Mouse (Mus musculus): ENCODE measurements around the gene Gdf7. TPM values are rescaled to one million over a fixed set of nuclear protein-coding genes. Genes with fewer than 3 reads are reported as not detected.

Gene Gdf7
- polyA plus RNA-seq, 2 experiments, result not detected

- H3K36me3 ChIP-seq (replicated peaks; ENCODE audit: control insufficient read depth, insufficient read depth, low read depth), result no peaks in the 10 kb centered on the region
- 74% methylated on average over 4 of the region's 4 CpGs for WGBS (ENCODE audit: insufficient replicate concordance)
- no peak overlapping the region for H3K4me2 ChIP-seq (ENCODE audit: low read depth)
- no peaks in the 10 kb centered on the region for H3K27me3 ChIP-seq (ENCODE audit: control insufficient read depth, insufficient read depth, low read length)
- H3K27ac ChIP-seq, result no peak overlapping the region
- H3K4me1 ChIP-seq (replicated peaks; ENCODE audit: control insufficient read depth in 2 of 2, insufficient read depth in 2 of 2, low read length in 1 of 2), result peaks cover 0 to 2% of the 10 kb centered on the region in 2 experiments; a peak in 1 of 4 replicates
- no peak overlapping the region for H3K9ac ChIP-seq (replicated peaks)
- DNase-seq (ENCODE audit: low read depth in 3 of 3, low spot score in 3 of 3) (no peak), ATAC-seq (ENCODE audit: insufficient read depth) (no peak)
- H3K4me3 ChIP-seq (ENCODE audit: insufficient read depth in 1 of 2, low read depth in 2 of 2, low read length in 2 of 2), result no peak overlapping the region
- TF ChIP-seq EP300 (IDR thresholded peaks at IDR 0.05; ENCODE audit: low read depth) (no peak), CTCF (IDR thresholded peaks at IDR 0.05; ENCODE audit: low read depth) (no peak)
- no peaks in the 10 kb centered on the region for H3K9me3 ChIP-seq (ENCODE audit: control insufficient read depth, low read length)
Observed at GRCm38 (mm10) chr12:8334261-8334660, 32.5 kb upstream of the Gdf7 start.

DNA sequence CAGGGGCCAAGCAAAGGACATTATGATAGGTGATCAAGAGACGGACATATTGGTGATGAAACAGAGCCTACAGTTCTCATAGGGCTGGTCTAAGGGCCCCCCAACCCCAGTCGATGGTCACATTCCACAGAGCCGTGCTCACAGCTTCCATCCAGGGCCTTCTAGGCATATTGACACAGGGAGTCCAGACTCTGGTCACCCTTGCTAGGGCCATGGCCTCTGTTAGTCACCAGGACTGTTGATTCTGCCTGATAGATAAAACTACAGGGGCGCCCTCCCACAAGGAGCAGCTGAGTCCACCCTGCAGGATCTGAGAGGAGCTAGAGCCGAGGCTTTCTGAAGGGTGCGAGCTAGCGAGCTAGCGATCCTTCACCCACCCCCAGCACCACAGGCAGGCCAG lies 31.9 kb upstream of the Gdf7 start:
- Histone ChIP-seq H3K4me2 (ENCODE audit: low read depth) (no peak overlapping the region), H3K27ac (no peak overlapping the region), H3K4me1 (replicated peaks; ENCODE audit: control insufficient read depth in 2 of 2, insufficient read depth in 2 of 2, low read length in 1 of 2) (peaks cover 0 to 2% of the 10 kb centered on the region in 2 experiments; a peak in 1 of 4 replicates), H3K36me3 (replicated peaks; ENCODE audit: control insufficient read depth, insufficient read depth, low read depth) (no peaks in the 10 kb centered on the region), H3K4me3 (ENCODE audit: insufficient read depth in 1 of 2, low read depth in 2 of 2, low read length in 2 of 2) (no peak overlapping the region), H3K9me3 (ENCODE audit: control insufficient read depth, low read length) (no peaks in the 10 kb centered on the region), H3K9ac (replicated peaks) (no peak overlapping the region), H3K27me3 (ENCODE audit: control insufficient read depth, insufficient read depth, low read length) (no peaks in the 10 kb centered on the region)
- ATAC-seq (ENCODE audit: insufficient read depth) (peak; percentile 60), DNase-seq (ENCODE audit: low read depth in 3 of 3, low spot score in 3 of 3) (no peak)
- no peak for TF ChIP-seq EP300 (IDR thresholded peaks at IDR 0.05; ENCODE audit: low read depth)
- no peak for TF ChIP-seq CTCF (IDR thresholded peaks at IDR 0.05; ENCODE audit: low read depth)
- 63% methylated on average over 8 of the region's 8 CpGs for WGBS (ENCODE audit: insufficient replicate concordance)

- H3K4me1 ChIP-seq (replicated peaks; ENCODE audit: control insufficient read depth in 2 of 2, insufficient read depth in 2 of 2, low read length in 1 of 2), result peaks cover 0 to 2% of the 10 kb centered on the region in 2 experiments; a peak in 1 of 4 replicates
- H3K9ac ChIP-seq (replicated peaks), result no peak overlapping the region
- ATAC-seq (ENCODE audit: insufficient read depth), result no peak
- 67% methylated on average over 5 of the region's 5 CpGs for WGBS (ENCODE audit: insufficient replicate concordance)
- TF ChIP-seq EP300 (IDR thresholded peaks at IDR 0.05; ENCODE audit: low read depth) (no peak), CTCF (IDR thresholded peaks at IDR 0.05; ENCODE audit: low read depth) (no peak)
- no peak overlapping the region for H3K4me2 ChIP-seq (ENCODE audit: low read depth)
- no peak for DNase-seq (ENCODE audit: low read depth in 3 of 3, low spot score in 3 of 3)
- no peaks in the 10 kb centered on the region for H3K36me3 ChIP-seq (replicated peaks; ENCODE audit: control insufficient read depth, insufficient read depth, low read depth)
- H3K27ac ChIP-seq, result no peak overlapping the region
- no peaks in the 10 kb centered on the region for H3K27me3 ChIP-seq (ENCODE audit: control insufficient read depth, insufficient read depth, low read length)
- H3K9me3 ChIP-seq (ENCODE audit: control insufficient read depth, low read length), result no peaks in the 10 kb centered on the region
- H3K4me3 ChIP-seq (ENCODE audit: insufficient read depth in 1 of 2, low read depth in 2 of 2, low read length in 2 of 2), result no peak overlapping the region
Observed at GRCm38 (mm10) chr12:8332174-8332542, 30.4 kb upstream of the Gdf7 start.

DNA sequence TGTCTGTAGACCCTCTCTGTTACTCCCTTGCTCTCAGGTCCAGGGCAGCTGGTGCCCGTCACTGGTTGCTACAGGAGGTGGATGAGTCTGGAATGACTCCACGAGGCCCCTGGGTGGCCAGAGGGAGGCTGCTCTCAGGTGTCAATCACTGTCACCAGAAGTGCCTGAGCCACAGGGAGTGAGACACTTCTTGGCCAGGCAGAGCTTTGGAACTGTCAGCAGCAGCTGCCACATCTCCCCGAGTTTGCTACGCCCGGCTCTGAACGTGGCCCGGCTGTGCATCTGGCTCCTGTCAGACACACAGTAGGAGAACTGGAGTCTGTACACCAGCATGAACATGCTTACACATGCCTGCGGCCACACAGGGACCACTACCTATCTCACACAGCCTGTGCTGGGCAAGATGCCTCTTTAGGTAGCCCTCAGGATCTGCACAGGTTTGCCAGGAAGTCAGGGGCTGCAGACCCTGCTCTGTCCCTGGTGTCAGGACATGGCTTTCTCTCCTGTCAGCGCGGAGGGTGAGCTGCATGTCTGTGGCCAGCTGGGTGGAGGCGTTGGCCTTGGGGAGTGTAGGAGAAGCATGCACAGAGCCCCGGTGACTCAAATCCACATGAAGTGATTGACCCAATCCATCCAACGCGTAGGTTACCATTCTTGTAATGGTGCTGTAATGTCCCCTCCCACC lies 29.9 kb upstream of the Gdf7 start:
- Histone ChIP-seq H3K4me2 (ENCODE audit: low read depth) (no peak overlapping the region), H3K36me3 (replicated peaks; ENCODE audit: control insufficient read depth, insufficient read depth, low read depth) (no peaks in the 10 kb centered on the region), H3K4me3 (ENCODE audit: insufficient read depth in 1 of 2, low read depth in 2 of 2, low read length in 2 of 2) (no peak overlapping the region), H3K9me3 (ENCODE audit: control insufficient read depth, low read length) (no peaks in the 10 kb centered on the region), H3K9ac (replicated peaks) (no peak overlapping the region), H3K27me3 (ENCODE audit: control insufficient read depth, insufficient read depth, low read length) (no peaks in the 10 kb centered on the region), H3K4me1 (replicated peaks; ENCODE audit: control insufficient read depth in 2 of 2, insufficient read depth in 2 of 2, low read length in 1 of 2) (peaks cover 0 to 2% of the 10 kb centered on the region in 2 experiments; a peak in 1 of 4 replicates), H3K27ac (no peak overlapping the region)
- no peak for TF ChIP-seq EP300 (IDR thresholded peaks at IDR 0.05; ENCODE audit: low read depth)
- no peak for TF ChIP-seq CTCF (IDR thresholded peaks at IDR 0.05; ENCODE audit: low read depth)
- DNase-seq (ENCODE audit: low read depth in 3 of 3, low spot score in 3 of 3), result no peak
- WGBS (ENCODE audit: insufficient replicate concordance), result 71% methylated on average over 14 of the region's 14 CpGs
- no peak for ATAC-seq (ENCODE audit: insufficient read depth)

DNA sequence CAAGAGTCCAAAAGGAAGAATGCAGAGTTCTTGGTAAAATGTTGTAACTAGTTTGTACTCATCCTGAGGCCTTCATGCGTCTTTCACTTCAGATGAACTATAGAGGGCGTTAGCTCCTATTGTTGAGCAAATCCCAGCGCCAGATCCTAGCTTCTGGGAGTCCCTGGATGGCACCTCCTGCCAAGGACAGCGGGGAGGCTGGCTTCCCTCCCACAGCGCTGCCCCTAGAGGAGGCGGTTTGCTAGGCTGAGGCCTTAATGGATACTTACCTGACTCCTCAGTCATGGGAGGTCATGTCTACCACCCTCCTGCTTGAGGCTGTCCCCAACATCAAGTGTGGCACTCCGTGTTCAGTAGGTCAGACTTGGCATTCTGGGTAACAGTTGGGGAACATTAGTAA lies 27.5 kb upstream of the Gdf7 start:
- ATAC-seq (ENCODE audit: insufficient read depth) (no peak), DNase-seq (ENCODE audit: low read depth in 3 of 3, low spot score in 3 of 3) (no peak)
- Histone ChIP-seq H3K9ac (replicated peaks) (no peak overlapping the region), H3K27me3 (ENCODE audit: control insufficient read depth, insufficient read depth, low read length) (no peaks in the 10 kb centered on the region), H3K9me3 (ENCODE audit: control insufficient read depth, low read length) (no peaks in the 10 kb centered on the region), H3K4me2 (ENCODE audit: low read depth) (no peak overlapping the region), H3K36me3 (replicated peaks; ENCODE audit: control insufficient read depth, insufficient read depth, low read depth) (no peaks in the 10 kb centered on the region), H3K4me3 (ENCODE audit: insufficient read depth in 1 of 2, low read depth in 2 of 2, low read length in 2 of 2) (no peak overlapping the region), H3K4me1 (replicated peaks; ENCODE audit: control insufficient read depth in 2 of 2, insufficient read depth in 2 of 2, low read length in 1 of 2) (peaks cover 0 to 2% of the 10 kb centered on the region in 2 experiments; a peak in 1 of 4 replicates), H3K27ac (no peak overlapping the region)
- TF ChIP-seq CTCF (IDR thresholded peaks at IDR 0.05; ENCODE audit: low read depth) (peak; percentile 20; the same call in 1 of the 2 replicates), EP300 (IDR thresholded peaks at IDR 0.05; ENCODE audit: low read depth) (no peak)
- 72% methylated on average over 7 of the region's 7 CpGs for WGBS (ENCODE audit: insufficient replicate concordance)

Data from liver, embryonic 14.5 days (tissue).